Mouse (Mus musculus) heart, embryonic 11.5 days (tissue): ENCODE data around the gene Hoxa7. TPM values are rescaled to one million over a fixed set of nuclear protein-coding genes. Genes with fewer than 3 reads are reported as not detected.
A peak's percentile ranks its signal among the peaks of the same experiment; 100 is the strongest.

Experiments used
- ATAC-seq: fragments of 200-750 bp; cut with Nextera tagmentation; replicated peaks from 2 replicates; pipeline ENCODE4 v1.8.0; 2017; ENCODE audit warnings: moderate library complexity; ENCODE audit not compliant: insufficient number of reproducible peaks, low FRiP score, low TSS enrichment
- H3K27ac ChIP-seq: fragments of 300-500 bp; sonication (generic); 2 replicates; pipeline ENCODE4 v1.5.1; 2014; ENCODE audit warnings: mild to moderate bottlenecking, low read depth, low read length
- H3K27me3 ChIP-seq: fragments of 300-500 bp; sonication (generic); 2 replicates; pipeline ENCODE4 v1.6.1; 2014; ENCODE audit warnings: mild to moderate bottlenecking, low read length, mixed read lengths; ENCODE audit not compliant: control insufficient read depth, insufficient read depth
- H3K36me3 ChIP-seq: fragments of 300-500 bp; sonication (generic); 2 replicates; pipeline ENCODE4 v1.6.1; 2014; ENCODE audit warnings: mild to moderate bottlenecking, low read length, moderate library complexity, mixed read lengths; ENCODE audit not compliant: control insufficient read depth, insufficient read depth
- H3K4me1 ChIP-seq: fragments of 300-500 bp; sonication (generic); 2 replicates; pipeline ENCODE4 v1.6.1; 2014; ENCODE audit warnings: low read length; ENCODE audit not compliant: control insufficient read depth, insufficient read depth
- H3K4me2 ChIP-seq: fragments of 300-500 bp; sonication (generic); 2 replicates; pipeline ENCODE4 v1.6.1; 2014; ENCODE audit warnings: mild to moderate bottlenecking, moderate library complexity
- H3K4me3 ChIP-seq: fragments of 300-500 bp; sonication (generic); 2 replicates; pipeline ENCODE4 v1.5.1; 2014; ENCODE audit warnings: low read depth, low read length
- H3K9ac ChIP-seq: fragments of 300-500 bp; sonication (generic); 2 replicates; pipeline ENCODE4 v1.6.1; 2014; ENCODE audit warnings: mild to moderate bottlenecking, low read depth, low read length, moderate library complexity
- H3K9me3 ChIP-seq: fragments of 300-500 bp; sonication (generic); replicated peaks from 2 replicates; pipeline ENCODE4 v1.6.1; 2016; ENCODE audit warnings: low read length; ENCODE audit not compliant: control insufficient read depth
- WGBS: fragments of 180-500 bp; shearing (Covaris S2); extraction: QIAGEN DNeasy Blood & Tissue Kit; methylation state at CpG from one replicate; pipeline ENCODE4 v1.1.7; 2014; ENCODE audit not compliant: insufficient replicate concordance; 5-methylcytosine and 5-hydroxymethylcytosine counted together
- polyA plus RNA-seq: library from polyadenylated mRNA; unstranded; fragments of >200 nt; fragmentation: Nextera tagmentation; extraction: Ambion mirVana; gene quantifications from 2 replicates; pipeline ENCODE4 v1.2.1, GENCODE M21; 2014

The Hoxa7 gene
- polyA plus RNA-seq, 1 experiment from 2014 or later: 0.49 TPM

DNA sequence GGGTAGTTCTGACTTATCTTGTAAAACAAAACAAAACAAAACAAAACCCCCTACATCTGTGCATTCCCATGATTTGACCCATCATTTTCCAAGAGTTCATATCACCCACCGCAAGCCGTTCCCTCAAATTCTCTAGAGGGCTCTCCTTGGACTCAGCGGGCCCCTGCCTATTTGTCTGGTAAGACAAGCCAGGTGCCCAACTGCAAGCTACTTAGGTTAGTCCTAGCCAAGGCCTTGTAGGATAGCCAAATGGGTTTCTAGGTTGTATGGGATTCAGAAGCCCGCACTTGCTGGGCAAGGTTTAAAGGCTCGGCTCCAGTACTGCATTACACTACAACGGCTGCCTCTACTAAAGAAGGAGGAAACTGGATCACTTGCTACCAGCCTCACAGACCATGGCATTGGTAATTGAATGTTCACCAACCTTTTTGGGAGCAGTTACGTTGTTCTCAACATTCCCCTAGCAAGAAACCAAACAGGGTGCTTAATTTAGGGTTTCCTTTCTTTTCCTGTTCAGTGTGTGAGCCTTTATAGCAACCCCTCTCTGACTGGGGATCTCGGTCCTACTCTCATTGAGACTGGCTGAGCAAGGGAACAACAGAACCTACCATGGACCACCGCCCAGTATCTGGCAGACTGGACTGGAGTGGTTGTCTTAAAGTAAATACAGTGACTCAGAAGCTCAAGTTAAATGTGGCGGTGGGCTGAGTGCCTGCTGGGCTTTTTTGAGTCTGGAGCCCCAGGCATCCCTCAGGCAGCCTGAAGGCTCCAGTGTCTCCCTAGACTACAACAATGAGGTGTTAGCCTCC, 15.9 kb upstream of the Hoxa7 start:
- Histone ChIP-seq H3K9me3 (no peaks in the 10 kb centered on the region), H3K4me2 (no peak overlapping the region), H3K4me1 (0 out of 2 replicates have a peak, but pooled peaks cover 3% of the 10 kb centered on the region), H3K36me3 (no peaks in the 10 kb centered on the region), H3K27ac (no peak overlapping the region), H3K4me3 (no peak overlapping the region), H3K9ac (no peak overlapping the region), H3K27me3 (peaks cover 92% of the 10 kb centered on the region)
- ATAC-seq: no peak
- 8% methylated on average over 10 of the region's 10 CpGs for WGBS

DNA sequence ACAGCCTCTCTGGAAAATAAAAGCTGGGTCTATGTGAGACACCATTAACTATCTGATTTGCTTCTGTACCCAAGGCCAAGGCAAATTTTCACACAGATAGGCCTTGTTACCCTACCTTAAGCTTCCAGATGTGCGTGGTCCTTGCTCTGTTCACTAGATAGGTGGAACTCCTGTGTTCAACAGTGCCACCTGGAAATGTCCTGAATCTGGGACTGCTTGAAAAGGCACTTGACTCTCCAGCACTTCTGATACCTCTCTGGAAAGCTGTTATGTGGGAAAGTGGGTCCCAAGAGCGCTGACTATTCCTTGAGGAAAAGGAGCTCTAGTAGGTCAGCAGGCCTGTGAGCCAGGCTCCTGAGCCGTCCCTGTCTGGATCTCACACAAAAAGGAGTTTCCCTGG, 15.2 kb upstream of the Hoxa7 start:
- Histone ChIP-seq H3K27ac (no peak overlapping the region), H3K4me2 (no peak overlapping the region), H3K36me3 (no peaks in the 10 kb centered on the region), H3K27me3 (peaks cover 92% of the 10 kb centered on the region), H3K4me1 (0 out of 2 replicates have a peak, but pooled peaks cover 3% of the 10 kb centered on the region), H3K9ac (no peak overlapping the region), H3K4me3 (no peak overlapping the region), H3K9me3 (no peaks in the 10 kb centered on the region)
- 6% methylated on average over 3 of the region's 3 CpGs for WGBS
- ATAC-seq: no peak

DNA sequence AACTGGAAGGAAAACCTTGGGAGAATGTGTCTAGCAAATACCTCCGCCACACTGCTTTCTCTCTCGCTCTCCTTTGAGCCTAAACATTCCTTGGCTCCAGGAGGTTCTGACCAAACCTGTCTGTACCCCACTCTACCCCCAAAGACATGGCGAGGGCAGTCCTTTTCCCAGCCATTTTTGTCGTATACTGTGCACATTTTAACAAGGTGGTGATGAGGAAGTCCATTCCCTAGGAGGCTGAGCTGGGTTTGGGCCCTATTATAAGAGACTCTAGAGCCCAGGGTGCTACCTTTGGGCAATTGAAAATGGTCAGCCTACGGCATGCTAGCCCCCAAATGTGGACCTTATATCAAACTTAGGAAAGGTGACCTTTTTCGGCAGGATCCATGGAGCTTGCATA, 14.2 kb upstream of the Hoxa7 start:
- H3K27me3 ChIP-seq: peaks cover 90% of the 10 kb centered on the region
- 22% methylated on average over 6 of the region's 6 CpGs for WGBS
- no peak for ATAC-seq
- 0 out of 2 replicates have a peak, but pooled peaks cover 3% of the 10 kb centered on the region for H3K4me1 ChIP-seq
- H3K4me3 ChIP-seq: no peak overlapping the region
- H3K27ac ChIP-seq: no peak overlapping the region
- H3K4me2 ChIP-seq: no peak overlapping the region
- H3K36me3 ChIP-seq: no peaks in the 10 kb centered on the region
- no peaks in the 10 kb centered on the region for H3K9me3 ChIP-seq
- H3K9ac ChIP-seq: no peak overlapping the region

DNA sequence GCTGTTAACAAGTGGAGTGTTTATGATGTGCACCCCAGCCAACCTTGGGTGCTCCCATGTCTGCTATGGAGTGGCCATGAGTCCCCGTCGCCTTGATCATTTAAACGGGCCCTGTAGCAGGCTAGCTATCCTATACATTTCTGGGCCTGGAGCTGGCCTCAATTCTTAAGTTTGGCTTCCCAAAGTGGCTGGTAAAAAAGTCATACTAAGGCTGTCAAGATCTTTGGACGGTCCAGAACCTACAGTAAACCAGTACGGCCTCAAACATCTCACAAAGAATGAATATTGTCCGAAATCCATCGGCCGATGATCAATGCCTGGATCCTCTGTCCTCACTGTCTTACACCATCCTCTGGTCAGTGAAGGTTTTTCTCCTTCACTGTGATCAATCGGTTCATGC, 13.6 kb upstream of the Hoxa7 start:
- Histone ChIP-seq H3K9ac (no peak overlapping the region), H3K27me3 (peaks cover 91% of the 10 kb centered on the region), H3K4me2 (no peak overlapping the region)

DNA sequence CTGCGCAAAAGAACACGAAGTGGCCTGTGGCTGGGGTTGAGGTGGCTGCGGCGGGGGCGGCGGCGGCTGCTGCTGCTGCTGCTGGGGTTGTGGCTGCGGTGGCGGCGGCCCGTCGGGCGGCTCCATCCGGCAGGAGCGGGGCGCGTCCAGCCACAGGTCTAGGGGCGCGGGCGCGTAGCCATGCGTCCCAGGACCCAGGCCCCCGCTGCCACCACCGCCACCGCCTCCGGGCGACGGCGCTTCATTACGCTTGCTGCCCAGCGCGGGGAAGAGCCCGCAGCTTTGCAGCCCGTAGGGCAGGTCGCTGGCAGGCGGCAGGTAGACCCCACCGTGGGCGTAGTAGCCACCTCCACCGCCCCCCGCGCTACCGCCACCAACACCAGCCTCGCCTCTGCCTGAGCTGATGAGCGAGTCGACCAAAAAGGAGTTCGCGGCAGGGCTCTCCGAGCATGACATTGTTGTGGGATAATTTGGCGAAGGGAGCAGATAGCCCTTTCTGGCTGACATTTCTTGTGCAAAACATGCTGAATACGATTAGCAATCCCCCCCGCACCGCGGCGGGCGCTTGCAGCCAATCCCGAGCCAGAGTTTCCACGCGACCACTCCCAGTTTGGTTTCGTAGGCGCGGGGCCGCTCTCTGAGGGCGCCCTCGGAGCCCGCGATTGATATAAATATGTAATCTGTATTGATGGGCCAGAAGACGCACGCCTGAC, 12.9 kb upstream of the Hoxa7 start:
- peaks cover 91% of the 10 kb centered on the region for H3K27me3 ChIP-seq
- peak overlapping the region; percentile 31; the same call in 1 of the 2 replicates for H3K4me2 ChIP-seq
- no peak overlapping the region for H3K27ac ChIP-seq
- 2% methylated on average over 63 of the region's 68 CpGs for WGBS
- no peaks in the 10 kb centered on the region for H3K36me3 ChIP-seq
- H3K9ac ChIP-seq: no peak overlapping the region
- 0 out of 2 replicates have a peak, but pooled peaks cover 3% of the 10 kb centered on the region for H3K4me1 ChIP-seq
- peak overlapping the region; percentile 10; the same call in 1 of the 2 replicates for H3K4me3 ChIP-seq
- H3K9me3 ChIP-seq: no peaks in the 10 kb centered on the region
- no peak for ATAC-seq

More for the DNA sequence above, 13.6 kb upstream of the Hoxa7 start:
- H3K9me3 ChIP-seq: no peaks in the 10 kb centered on the region
- no peak overlapping the region for H3K4me3 ChIP-seq
- H3K36me3 ChIP-seq: no peaks in the 10 kb centered on the region
- no peak for ATAC-seq
- 0 out of 2 replicates have a peak, but pooled peaks cover 3% of the 10 kb centered on the region for H3K4me1 ChIP-seq
- 32% methylated on average over 9 of the region's 9 CpGs for WGBS
- H3K27ac ChIP-seq: no peak overlapping the region

DNA sequence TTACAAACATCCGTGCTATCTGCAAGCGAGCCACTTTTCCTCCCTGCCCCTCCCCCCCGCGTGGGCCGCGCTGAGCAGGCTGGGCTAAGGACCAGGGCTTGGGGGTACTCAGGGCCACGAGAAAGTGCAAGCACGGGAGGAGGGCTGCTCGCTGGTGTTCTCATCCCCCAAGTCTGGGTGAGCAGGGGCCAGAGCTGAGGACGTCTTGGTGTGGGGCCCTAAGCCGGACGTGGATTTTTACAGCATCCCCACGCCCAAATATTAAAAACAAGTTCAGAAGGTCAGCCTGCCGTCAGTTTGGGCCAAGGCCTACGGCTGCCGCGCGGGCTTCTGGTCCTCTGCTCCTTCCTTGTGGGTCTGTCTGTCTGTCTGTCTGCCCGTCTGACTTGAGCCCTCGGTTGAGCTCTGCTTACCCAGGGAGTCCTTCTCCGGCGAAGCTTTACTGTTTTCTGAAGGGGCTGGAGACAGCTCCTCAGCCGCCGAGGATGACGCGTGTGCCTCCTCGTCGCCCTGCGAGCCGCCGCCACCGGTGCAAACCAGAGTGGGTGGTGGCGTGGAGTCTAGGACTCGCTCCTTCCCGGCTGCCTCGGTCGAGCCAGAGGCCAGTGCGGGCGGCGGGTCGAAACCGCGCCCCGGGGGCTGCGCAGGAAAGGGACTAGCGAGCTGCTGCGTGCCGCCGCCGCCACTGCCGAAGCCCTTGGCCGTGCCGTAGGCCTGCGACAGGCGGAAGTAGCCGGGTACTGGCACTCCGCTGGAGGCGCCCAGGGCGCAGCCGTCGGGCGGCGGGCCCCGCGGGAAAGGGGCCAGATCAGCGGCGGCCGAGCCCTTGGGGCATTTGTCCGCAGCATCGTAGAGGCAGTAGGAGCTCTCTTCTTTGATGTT, 12.1 kb upstream of the Hoxa7 start:
- WGBS: under 1% methylated on average over 64 of the region's 70 CpGs
- Histone ChIP-seq H3K4me1 (0 out of 2 replicates have a peak, but pooled peaks cover 3% of the 10 kb centered on the region), H3K27ac (no peak overlapping the region), H3K4me3 (peak overlapping the region; percentile 10; the same call in 1 of the 2 replicates), H3K9ac (no peak overlapping the region), H3K27me3 (peaks cover 93% of the 10 kb centered on the region), H3K4me2 (peak overlapping the region; percentile 31), H3K9me3 (no peaks in the 10 kb centered on the region), H3K36me3 (no peaks in the 10 kb centered on the region)
- no peak for ATAC-seq

DNA sequence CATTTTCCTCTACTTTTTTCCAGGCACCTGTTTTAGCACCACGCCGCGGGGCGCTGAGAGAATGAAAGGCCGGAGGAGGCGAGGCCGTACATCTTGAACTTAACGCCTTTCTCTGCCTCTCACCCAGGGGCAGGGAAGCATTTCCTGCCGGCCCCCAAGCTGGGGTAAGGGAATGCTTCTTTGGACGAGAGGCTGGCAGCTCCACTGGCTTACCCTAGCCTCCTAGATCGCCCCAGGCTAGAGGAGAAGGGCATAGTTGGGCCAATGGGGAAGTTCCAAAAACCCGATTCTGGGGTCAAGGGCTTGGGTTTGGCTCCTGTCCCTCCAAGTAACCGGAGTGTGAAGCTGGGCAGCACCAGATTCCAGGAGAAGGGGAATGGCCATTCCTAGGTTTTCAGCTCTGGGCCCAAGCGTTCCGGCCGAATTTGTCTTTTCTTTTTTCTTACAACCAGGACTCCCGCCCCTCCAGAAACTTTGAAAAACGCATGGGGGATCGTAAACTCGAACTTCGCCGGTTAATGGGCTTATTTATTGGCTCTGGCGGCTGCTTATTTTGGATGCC, 11.4 kb upstream of the Hoxa7 start:
- H3K4me2 ChIP-seq: no peak overlapping the region
- no peaks in the 10 kb centered on the region for H3K9me3 ChIP-seq
- no peak for ATAC-seq
- H3K27ac ChIP-seq: no peak overlapping the region
- no peak overlapping the region for H3K4me3 ChIP-seq
- H3K9ac ChIP-seq: no peak overlapping the region
- peaks cover 96% of the 10 kb centered on the region for H3K27me3 ChIP-seq
- H3K4me1 ChIP-seq: 0 out of 2 replicates have a peak, but pooled peaks cover 3% of the 10 kb centered on the region
- H3K36me3 ChIP-seq: no peaks in the 10 kb centered on the region
- 2% methylated on average over 23 of the region's 23 CpGs for WGBS

DNA sequence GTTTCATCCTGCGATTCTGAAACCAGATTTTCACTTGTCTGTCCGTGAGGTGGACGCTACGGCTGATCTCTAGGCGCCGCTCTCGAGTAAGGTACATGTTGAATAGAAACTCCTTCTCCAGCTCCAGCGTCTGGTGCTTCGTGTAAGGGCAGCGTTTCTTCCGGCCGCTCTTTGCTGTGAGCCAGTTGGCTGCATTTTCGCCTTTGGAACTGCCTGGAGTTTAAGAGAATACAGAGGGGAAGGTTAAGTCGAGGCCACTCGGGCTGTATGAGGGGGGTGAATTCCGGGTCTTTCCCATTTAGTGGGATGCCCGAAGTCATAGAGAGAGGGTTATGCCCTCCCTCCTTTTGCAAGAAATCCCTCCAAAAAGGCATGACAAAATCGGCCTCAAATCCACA, 10.9 kb upstream of the Hoxa7 start:
- H3K4me3 ChIP-seq: no peak overlapping the region
- no peak overlapping the region for H3K9ac ChIP-seq
- H3K27me3 ChIP-seq: peaks cover 95% of the 10 kb centered on the region
- H3K36me3 ChIP-seq: no peaks in the 10 kb centered on the region
- no peak overlapping the region for H3K27ac ChIP-seq
- WGBS: 1% methylated on average over 18 of the region's 18 CpGs
- no peaks in the 10 kb centered on the region for H3K9me3 ChIP-seq
- no peak overlapping the region for H3K4me2 ChIP-seq
- 0 out of 2 replicates have a peak, but pooled peaks cover 3% of the 10 kb centered on the region for H3K4me1 ChIP-seq
- no peak for ATAC-seq
